Mouse (Mus musculus): ENCODE data around the gene Sdf4. TPM values are rescaled to one million over a fixed set of nuclear protein-coding genes. Genes with fewer than 3 reads are reported as not detected.

Gene Sdf4
- polyA plus RNA-seq, 1 experiment from 2014 or later, result 112 TPM

DNA sequence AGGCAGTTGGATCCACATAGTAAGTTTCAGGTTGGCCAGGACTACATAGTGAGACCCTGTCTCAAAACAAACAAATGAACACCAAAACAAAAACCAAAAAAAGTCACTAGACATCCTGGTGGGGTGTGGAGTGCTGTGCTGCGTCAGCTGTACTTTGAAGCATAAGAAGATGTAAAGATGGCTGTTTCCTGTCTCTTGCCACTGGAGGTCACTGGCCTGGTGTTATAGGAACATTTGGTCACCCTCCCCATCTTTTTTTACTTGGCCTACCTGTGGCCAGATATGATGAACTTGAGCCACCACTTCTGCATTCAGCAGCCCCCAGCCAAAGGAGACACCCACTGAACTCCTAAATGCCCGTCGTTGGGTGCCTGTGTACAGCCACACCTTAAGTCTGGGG lies 28.7 kb downstream of the Sdf4 start:
- Histone ChIP-seq H3K36me3 (ENCODE audit: control insufficient read depth, insufficient read depth, low read length) (peaks cover 8% of the 10 kb centered on the region; the same call in 1 of the 2 replicates), H3K27me3 (ENCODE audit: control insufficient read depth, insufficient read depth, low read length) (no peaks in the 10 kb centered on the region), H3K4me3 (replicated peaks; ENCODE audit: low read depth, low read length) (no peak overlapping the region), H3K4me2 (ENCODE audit: low read length) (no peak overlapping the region), H3K4me1 (ENCODE audit: control insufficient read depth, insufficient read depth, low read length) (no peaks in the 10 kb centered on the region), H3K27ac (replicated peaks; ENCODE audit: low read depth, low read length) (no peak overlapping the region), H3K9me3 (ENCODE audit: control insufficient read depth, low read length) (no peaks in the 10 kb centered on the region), H3K9ac (replicated peaks; ENCODE audit: low read length) (no peak overlapping the region)
- ATAC-seq (ENCODE audit: low FRiP score, low TSS enrichment) (no peak), DNase-seq (no peak)
- 93% methylated on average over 3 of the region's 3 CpGs for WGBS

DNA sequence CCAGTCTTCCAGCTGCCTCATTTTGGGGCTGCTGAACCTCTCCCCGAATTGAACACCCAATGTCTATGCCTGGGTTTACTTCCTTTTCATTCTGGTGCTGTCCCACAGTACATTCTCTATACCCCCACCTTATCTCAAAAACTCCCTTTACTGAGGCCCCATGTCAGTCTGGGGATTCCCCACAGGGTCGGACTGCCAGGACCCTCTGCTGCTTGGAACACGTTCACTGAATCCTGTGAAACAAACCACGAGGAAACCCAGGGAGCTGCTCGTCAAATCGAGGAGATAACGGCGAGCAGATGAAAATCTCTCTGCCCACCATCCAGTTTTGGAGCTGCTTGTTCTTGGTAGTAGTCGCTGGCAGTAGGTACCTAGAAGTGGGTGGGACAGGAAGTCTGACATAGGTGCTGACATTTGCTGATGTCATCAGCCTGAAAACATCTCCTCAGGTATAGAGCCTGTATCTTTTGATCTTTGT lies 29.3 kb downstream of the Sdf4 start:
- H3K4me2 ChIP-seq (ENCODE audit: low read length), result no peak overlapping the region
- H3K27me3 ChIP-seq (ENCODE audit: control insufficient read depth, insufficient read depth, low read length), result no peaks in the 10 kb centered on the region
- H3K4me3 ChIP-seq (replicated peaks; ENCODE audit: low read depth, low read length), result no peak overlapping the region
- no peaks in the 10 kb centered on the region for H3K4me1 ChIP-seq (ENCODE audit: control insufficient read depth, insufficient read depth, low read length)
- H3K36me3 ChIP-seq (ENCODE audit: control insufficient read depth, insufficient read depth, low read length), result peaks cover 11% of the 10 kb centered on the region; the same call in 1 of the 2 replicates
- H3K9ac ChIP-seq (replicated peaks; ENCODE audit: low read length), result no peak overlapping the region
- H3K9me3 ChIP-seq (ENCODE audit: control insufficient read depth, low read length), result no peaks in the 10 kb centered on the region
- ATAC-seq (ENCODE audit: low FRiP score, low TSS enrichment) (no peak), DNase-seq (no peak)
- no peak overlapping the region for H3K27ac ChIP-seq (replicated peaks; ENCODE audit: low read depth, low read length)
- WGBS, result 91% methylated on average over 9 of the region's 9 CpGs

GRCm38 (mm10) chr4:156023520-156023919 lies 30.8 kb downstream of the Sdf4 start:
- no peak for DNase-seq
- Histone ChIP-seq H3K9me3 (ENCODE audit: control insufficient read depth, low read length) (no peaks in the 10 kb centered on the region), H3K27ac (replicated peaks; ENCODE audit: low read depth, low read length) (no peak overlapping the region), H3K9ac (replicated peaks; ENCODE audit: low read length) (no peak overlapping the region), H3K4me1 (ENCODE audit: control insufficient read depth, insufficient read depth, low read length) (no peaks in the 10 kb centered on the region), H3K4me2 (ENCODE audit: low read length) (no peak overlapping the region), H3K27me3 (ENCODE audit: control insufficient read depth, insufficient read depth, low read length) (no peaks in the 10 kb centered on the region), H3K4me3 (replicated peaks; ENCODE audit: low read depth, low read length) (no peak overlapping the region), H3K36me3 (ENCODE audit: control insufficient read depth, insufficient read depth, low read length) (peaks cover 26% of the 10 kb centered on the region)
- WGBS, result 86% methylated on average over 9 of the region's 9 CpGs
- ATAC-seq (ENCODE audit: low FRiP score, low TSS enrichment), result no peak

GRCm38 (mm10) chr4:156024184-156024583 lies 31.5 kb downstream of the Sdf4 start:
- 96% methylated on average over 7 of the region's 7 CpGs for WGBS
- H3K9me3 ChIP-seq (ENCODE audit: control insufficient read depth, low read length), result no peaks in the 10 kb centered on the region
- H3K4me3 ChIP-seq (replicated peaks; ENCODE audit: low read depth, low read length), result no peak overlapping the region
- DNase-seq (no peak), ATAC-seq (ENCODE audit: low FRiP score, low TSS enrichment) (no peak)
- H3K27me3 ChIP-seq (ENCODE audit: control insufficient read depth, insufficient read depth, low read length), result no peaks in the 10 kb centered on the region
- peaks cover 26% of the 10 kb centered on the region for H3K36me3 ChIP-seq (ENCODE audit: control insufficient read depth, insufficient read depth, low read length)
- H3K4me1 ChIP-seq (ENCODE audit: control insufficient read depth, insufficient read depth, low read length), result no peaks in the 10 kb centered on the region
- no peak overlapping the region for H3K4me2 ChIP-seq (ENCODE audit: low read length)
- H3K27ac ChIP-seq (replicated peaks; ENCODE audit: low read depth, low read length), result no peak overlapping the region
- no peak overlapping the region for H3K9ac ChIP-seq (replicated peaks; ENCODE audit: low read length)

DNA sequence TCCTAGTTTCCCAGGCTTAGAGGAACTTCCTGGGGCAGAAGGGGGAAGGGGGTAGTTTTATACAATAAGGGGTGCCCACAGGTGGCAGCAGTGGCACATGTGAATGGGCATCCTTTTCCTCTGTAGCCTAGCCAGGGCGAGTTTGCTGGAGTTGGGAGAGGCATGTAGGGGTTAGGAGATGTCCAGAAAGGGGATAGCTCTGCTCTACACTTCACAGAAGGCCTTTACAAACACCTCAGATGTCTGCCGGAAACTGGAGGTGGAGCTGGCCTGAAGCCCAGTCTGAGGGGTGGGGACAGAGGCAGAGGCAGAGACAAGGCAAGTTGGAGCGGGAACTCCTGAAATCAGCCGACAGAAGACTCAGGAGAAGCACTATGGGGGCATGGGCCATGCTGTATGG lies 33.3 kb downstream of the Sdf4 start, which contains the start of gene Tnfrsf18:
Gene Tnfrsf18, plus strand, starts transcription at position 152 of the 400 bp plus-strand sequence.
- DNase-seq (no peak), ATAC-seq (ENCODE audit: low FRiP score, low TSS enrichment) (no peak)
- H3K9me3 ChIP-seq (ENCODE audit: control insufficient read depth, low read length), result no peaks in the 10 kb centered on the region
- 78% methylated on average over 4 of the region's 4 CpGs for WGBS
- no peak within 1 kb of the TSS for H3K4me2 ChIP-seq (ENCODE audit: low read length)
- peaks cover 23% of the 10 kb centered on the region for H3K36me3 ChIP-seq (ENCODE audit: control insufficient read depth, insufficient read depth, low read length)
- no peak within 1 kb of the TSS for H3K4me3 ChIP-seq (replicated peaks; ENCODE audit: low read depth, low read length)
- H3K4me1 ChIP-seq (ENCODE audit: control insufficient read depth, insufficient read depth, low read length), result peaks cover 10% of the 10 kb centered on the region
- H3K9ac ChIP-seq (replicated peaks; ENCODE audit: low read length), result no peak within 1 kb of the TSS
- no peak within 1 kb of the TSS for H3K27ac ChIP-seq (replicated peaks; ENCODE audit: low read depth, low read length)
- H3K27me3 ChIP-seq (ENCODE audit: control insufficient read depth, insufficient read depth, low read length), result no peaks in the 10 kb centered on the region

DNA sequence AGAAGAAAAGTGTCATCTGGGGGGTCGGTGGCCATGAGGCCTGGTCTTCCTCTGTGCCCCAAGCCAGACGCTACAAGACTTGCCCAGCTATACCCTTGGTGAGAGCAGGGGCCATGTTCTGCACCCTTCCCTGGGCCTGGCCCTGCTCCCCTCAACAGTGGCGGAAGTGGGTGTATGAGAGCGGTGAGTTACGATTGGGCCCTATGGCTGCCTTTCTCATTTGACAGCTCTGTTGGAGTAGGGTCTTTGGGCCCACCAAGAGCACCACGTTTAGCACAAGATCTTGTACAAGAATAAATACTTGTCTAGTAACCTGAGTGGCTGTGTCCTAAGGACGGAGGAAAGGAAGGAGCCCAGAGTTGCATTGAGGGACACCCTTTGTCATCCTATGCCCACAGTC lies 35.9 kb downstream of the Sdf4 start:
- Histone ChIP-seq H3K4me3 (replicated peaks; ENCODE audit: low read depth, low read length) (no peak overlapping the region), H3K9ac (replicated peaks; ENCODE audit: low read length) (no peak overlapping the region), H3K9me3 (ENCODE audit: control insufficient read depth, low read length) (no peaks in the 10 kb centered on the region), H3K27ac (replicated peaks; ENCODE audit: low read depth, low read length) (no peak overlapping the region), H3K36me3 (ENCODE audit: control insufficient read depth, insufficient read depth, low read length) (peaks cover 23% of the 10 kb centered on the region), H3K4me1 (ENCODE audit: control insufficient read depth, insufficient read depth, low read length) (peaks cover 20% of the 10 kb centered on the region), H3K4me2 (ENCODE audit: low read length) (no peak overlapping the region), H3K27me3 (ENCODE audit: control insufficient read depth, insufficient read depth, low read length) (no peaks in the 10 kb centered on the region)
- ATAC-seq (ENCODE audit: low FRiP score, low TSS enrichment) (no peak), DNase-seq (no peak)
- 92% methylated on average over 7 of the region's 7 CpGs for WGBS

GRCm38 (mm10) chr4:156030651-156031118 lies 38.0 kb downstream of the Sdf4 start:
- Histone ChIP-seq H3K9me3 (ENCODE audit: control insufficient read depth, low read length) (no peaks in the 10 kb centered on the region), H3K27ac (replicated peaks; ENCODE audit: low read depth, low read length) (peak overlapping the region; percentile 85), H3K4me2 (ENCODE audit: low read length) (peak overlapping the region; percentile 72), H3K9ac (replicated peaks; ENCODE audit: low read length) (peak overlapping the region; percentile 57), H3K27me3 (ENCODE audit: control insufficient read depth, insufficient read depth, low read length) (peaks cover 15% of the 10 kb centered on the region), H3K4me1 (ENCODE audit: control insufficient read depth, insufficient read depth, low read length) (peaks cover 20% of the 10 kb centered on the region), H3K4me3 (replicated peaks; ENCODE audit: low read depth, low read length) (peak overlapping the region; percentile 39), H3K36me3 (ENCODE audit: control insufficient read depth, insufficient read depth, low read length) (peaks cover 21% of the 10 kb centered on the region)
- ATAC-seq (ENCODE audit: low FRiP score, low TSS enrichment), result no peak
- WGBS, result 60% methylated on average over 9 of the region's 9 CpGs
- peak; percentile 31 for DNase-seq

DNA sequence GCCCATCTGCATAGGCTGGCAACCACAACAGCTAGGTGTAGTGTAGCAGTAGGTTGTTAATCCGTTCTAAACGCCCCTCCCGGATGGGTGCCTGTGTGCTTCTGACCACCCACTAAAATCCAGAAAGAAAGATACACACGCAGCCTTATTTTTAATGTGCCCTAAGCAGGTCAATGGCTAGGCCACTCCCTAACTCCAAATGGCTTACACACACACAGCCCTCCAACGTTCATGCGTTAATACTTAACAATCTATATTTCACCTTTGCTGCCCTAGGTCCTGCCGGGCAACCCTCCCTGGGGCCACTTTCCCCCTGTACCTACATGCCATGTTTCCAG lies 38.6 kb downstream of the Sdf4 start:
- peak overlapping the region; percentile 85 for H3K27ac ChIP-seq (replicated peaks; ENCODE audit: low read depth, low read length)
- H3K4me2 ChIP-seq (ENCODE audit: low read length), result peak overlapping the region; percentile 72
- peak overlapping the region; percentile 39 for H3K4me3 ChIP-seq (replicated peaks; ENCODE audit: low read depth, low read length)
- peaks cover 19% of the 10 kb centered on the region for H3K27me3 ChIP-seq (ENCODE audit: control insufficient read depth, insufficient read depth, low read length)
- WGBS, result 8% methylated on average over 7 of the region's 7 CpGs
- ATAC-seq (ENCODE audit: low FRiP score, low TSS enrichment), result peak; percentile 7; the same call in 1 of the 2 replicates
- H3K4me1 ChIP-seq (ENCODE audit: control insufficient read depth, insufficient read depth, low read length), result peaks cover 20% of the 10 kb centered on the region
- H3K9me3 ChIP-seq (ENCODE audit: control insufficient read depth, low read length), result no peaks in the 10 kb centered on the region
- H3K9ac ChIP-seq (replicated peaks; ENCODE audit: low read length), result peak overlapping the region; percentile 57
- no peak for DNase-seq
- peaks cover 19% of the 10 kb centered on the region for H3K36me3 ChIP-seq (ENCODE audit: control insufficient read depth, insufficient read depth, low read length)

DNA sequence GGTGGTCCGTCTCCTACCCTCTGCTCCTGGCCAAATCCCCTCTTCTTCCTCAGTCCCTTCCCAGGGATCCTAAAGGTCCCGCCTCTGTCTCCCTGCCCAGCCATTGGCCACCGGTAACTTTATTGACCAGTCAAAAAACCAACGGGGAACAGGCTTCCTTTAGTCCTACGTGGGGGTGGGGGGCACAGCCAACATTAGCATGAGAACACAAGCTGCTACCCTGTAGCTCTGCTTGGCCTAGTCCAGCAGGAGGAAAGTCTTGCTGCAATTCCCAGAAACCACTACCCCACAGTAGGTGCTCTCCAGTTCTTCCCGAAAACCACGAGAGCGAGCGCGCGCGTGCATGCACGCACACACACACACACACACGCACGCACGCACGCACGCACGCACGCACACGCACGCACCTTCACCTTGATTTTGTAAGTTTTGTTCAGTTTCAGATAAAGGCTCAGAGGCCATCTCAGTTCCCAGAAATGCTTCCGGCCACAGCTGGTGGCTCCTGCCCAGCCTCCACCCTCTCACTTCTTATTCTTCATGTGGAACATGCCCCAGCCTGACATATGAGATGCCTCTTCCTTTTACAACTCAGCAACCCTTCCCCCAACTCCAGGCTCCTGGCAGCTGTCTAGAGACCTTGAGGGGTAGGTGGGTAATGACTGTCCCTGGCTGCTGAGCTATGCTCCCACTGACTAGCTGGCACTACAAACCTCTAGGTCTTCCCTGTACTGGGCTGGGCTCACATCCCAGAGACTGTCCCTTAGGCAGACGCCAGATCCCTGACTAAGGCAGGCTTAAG lies 39.1 kb downstream of the Sdf4 start:
- Histone ChIP-seq H3K27me3 (ENCODE audit: control insufficient read depth, insufficient read depth, low read length) (peaks cover 19% of the 10 kb centered on the region), H3K9me3 (ENCODE audit: control insufficient read depth, low read length) (no peaks in the 10 kb centered on the region), H3K4me1 (ENCODE audit: control insufficient read depth, insufficient read depth, low read length) (peaks cover 20% of the 10 kb centered on the region), H3K9ac (replicated peaks; ENCODE audit: low read length) (peak overlapping the region; percentile 57), H3K36me3 (ENCODE audit: control insufficient read depth, insufficient read depth, low read length) (peaks cover 17% of the 10 kb centered on the region), H3K27ac (replicated peaks; ENCODE audit: low read depth, low read length) (peak overlapping the region; percentile 85), H3K4me3 (replicated peaks; ENCODE audit: low read depth, low read length) (peak overlapping the region; percentile 39), H3K4me2 (ENCODE audit: low read length) (peak overlapping the region; percentile 72)
- peak; percentile 88 for ATAC-seq (ENCODE audit: low FRiP score, low TSS enrichment)
- WGBS, result 2% methylated on average over 24 of the region's 24 CpGs
- peak; percentile 91 for DNase-seq
